ENCODE assay signal across 11 mouse cellular contexts in genomic region chr13:63410578-63411298, GRCm38 (mm10).
DNase-seq lines count a peak whose midpoint lies in the region; ATAC-seq and TF ChIP-seq lines count a peak whose summit lies in the region.
"Had no signal": no experiment of that assay in that cellular context is flagged by ENCODE, and none has a peak within 500 bp of the region (broad histone marks: within the 10 kb centered on the region; RNA-seq: fewer than 3 reads in every experiment).

No protein-coding gene starts in this region.

- ATAC-seq in G1E (ENCODE audit: extremely low read depth, insufficient number of reproducible peaks, low FRiP score, poor library complexity, severe bottlenecking) = peak; percentile 83
- ATAC-seq in granulocyte monocyte progenitor cell, adult 5-6 weeks (replicated peaks; ENCODE audit: poor library complexity, severe bottlenecking) = peak; percentile 58
- ATAC-seq in liver, postnatal 0 days = peak; percentile 78
- ATAC-seq: hindbrain, embryonic 16.5 days had no signal

- no peak for TF ChIP-seq POLR2A in kidney, adult 2 months (IDR thresholded peaks at IDR 0.05; ENCODE audit: low read depth, low read length)

- peak; percentile 50 for DNase-seq in kidney, adult 2 months
- no peak for DNase-seq in kidney, postnatal 25 days
- peak; percentile 26 for DNase-seq in G1E (ENCODE audit: low spot score)
- DNase-seq in liver, postnatal 0 days = no peak
- no peak for DNase-seq in adrenal gland, postnatal 4 days (ENCODE audit: low spot score in 2 of 2)
- DNase-seq in gastrocnemius, postnatal 25 days = no peak
- DNase-seq in frontal cortex, adult 2 months (ENCODE audit: extremely low spot score in 1 of 2, low spot score in 1 of 2) = no peak
- DNase-seq: adrenal gland, postnatal 36 days; thymus, adult 2 months had no signal

- no peak overlapping the region for H3K9ac ChIP-seq in liver, postnatal 0 days (replicated peaks)

- H3K4me2 ChIP-seq in liver, postnatal 0 days (ENCODE audit: low read depth, low read length) = peak overlapping the region; percentile 49

- H3K4me3 ChIP-seq in kidney, adult 2 months (ENCODE audit: insufficient read depth, low read depth, low read length) = no peak overlapping the region
- peak overlapping the region; percentile 42; the same call in 1 of the 2 replicates for H3K4me3 ChIP-seq in G1E (ENCODE audit: low read depth, low read length)
- no peak overlapping the region for H3K4me3 ChIP-seq in liver, postnatal 0 days (ENCODE audit: low read depth, low read length)

- no peak overlapping the region for H3K27ac ChIP-seq in kidney, adult 2 months (ENCODE audit: insufficient read depth, low read depth, low read length)
- peak overlapping the region; percentile 50 for H3K27ac ChIP-seq in liver, postnatal 0 days (ENCODE audit: low read depth)

- no peaks in the 10 kb centered on the region for H3K4me1 ChIP-seq in kidney, adult 2 months (ENCODE audit: control insufficient read depth, insufficient read depth, low read length)
- peaks cover 45% of the 10 kb centered on the region for H3K4me1 ChIP-seq in G1E (ENCODE audit: insufficient read depth, low read depth, low read length)
- 0 out of 2 replicates have a peak, but pooled peaks cover 4% of the 10 kb centered on the region for H3K4me1 ChIP-seq in liver, postnatal 0 days (ENCODE audit: insufficient read depth)

- no peaks in the 10 kb centered on the region for H3K36me3 ChIP-seq in kidney, adult 2 months (ENCODE audit: control insufficient read depth, insufficient read depth, low read length)
- H3K36me3 ChIP-seq in G1E (replicated peaks) = peaks cover 8% of the 10 kb centered on the region
- H3K36me3 ChIP-seq in liver, postnatal 0 days (replicated peaks; ENCODE audit: insufficient read depth, low read length) = no peaks in the 10 kb centered on the region

- peak; percentile 77 for TF ChIP-seq EP300 in liver, postnatal 0 days (IDR thresholded peaks at IDR 0.05; ENCODE audit: low read depth)

- no peak for TF ChIP-seq CTCF in kidney, adult 2 months (conservative IDR thresholded peaks at IDR 0.05; ENCODE audit: insufficient read depth, insufficient read length, low read depth, low read length)
- no peak for TF ChIP-seq CTCF in G1E (IDR thresholded peaks at IDR 0.05; ENCODE audit: low read depth, low read length)
- TF ChIP-seq CTCF in liver, postnatal 0 days (IDR thresholded peaks at IDR 0.05; ENCODE audit: low read depth) = no peak

- WGBS in kidney, adult 2 months = 68% methylated on average over 9 of the region's 9 CpGs
- 34% methylated on average over 9 of the region's 9 CpGs for WGBS in liver, postnatal 0 days (ENCODE audit: insufficient replicate concordance)

- no peaks in the 10 kb centered on the region for H3K9me3 ChIP-seq in G1E (replicated peaks)
- H3K9me3 ChIP-seq in liver, postnatal 0 days (ENCODE audit: low read length) = no peaks in the 10 kb centered on the region

- no peaks in the 10 kb centered on the region for H3K27me3 ChIP-seq in kidney, adult 2 months (replicated peaks; ENCODE audit: control insufficient read depth, insufficient read depth, low read length)
- no peaks in the 10 kb centered on the region for H3K27me3 ChIP-seq in G1E (ENCODE audit: insufficient read depth, low read length)
- no peaks in the 10 kb centered on the region for H3K27me3 ChIP-seq in liver, postnatal 0 days (ENCODE audit: insufficient read depth, low read length)

Comparison
In these comparisons a context has a peak if more than half of its experiments do, and no peak if none do; other contexts are left out.
1. DNase-seq: peak in kidney, adult 2 months (single experiment) and G1E (single experiment); none in kidney, postnatal 25 days (0 of 2), liver, postnatal 0 days (single experiment), adrenal gland, postnatal 4 days (0 of 2), gastrocnemius, postnatal 25 days (single experiment) and frontal cortex, adult 2 months (0 of 2).
2. Peak in every context shown above with its lines, with median percentiles within 50 percentile points of each other: ATAC-seq.